Mouse (Mus musculus): Measurements from ENCODE around the gene Anxa1. TPM values are rescaled to one million over a fixed set of nuclear protein-coding genes. Genes with fewer than 3 reads are reported as not detected.

The Anxa1 gene
- polyA plus RNA-seq, 1 experiment, result 594 TPM

DNA sequence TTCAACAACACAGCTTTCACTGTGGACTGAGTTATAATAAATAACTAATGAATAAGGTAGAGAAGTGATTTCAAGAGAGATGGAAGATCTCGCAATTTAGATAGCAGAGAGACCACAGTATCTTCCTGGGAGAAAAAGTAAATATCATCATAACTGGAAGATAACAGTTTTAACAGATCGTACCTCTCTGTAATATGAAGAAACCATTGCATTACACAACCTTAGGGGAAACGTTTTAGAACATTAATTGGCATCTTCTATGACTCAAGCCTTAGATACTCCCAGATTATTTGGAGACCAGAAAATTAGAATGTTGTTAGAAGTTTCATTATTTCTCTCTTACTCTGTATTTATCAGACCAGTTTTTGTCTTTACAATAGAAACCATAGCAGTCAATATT, 13.0 kb upstream of the Anxa1 start:
- H3K4me3 ChIP-seq (ENCODE audit: insufficient read depth, low read length), result no peak overlapping the region
- H3K4me1 ChIP-seq (ENCODE audit: control insufficient read depth, insufficient read depth, low read length), result peaks cover 5% of the 10 kb centered on the region
- TF ChIP-seq POLR2A (IDR thresholded peaks at IDR 0.05; ENCODE audit: borderline replicate concordance, low read depth, low read length), result no peak
- TF ChIP-seq CTCF (IDR thresholded peaks at IDR 0.05; ENCODE audit: low read depth, low read length), result no peak
- H3K27ac ChIP-seq (ENCODE audit: insufficient read depth, low read depth, low read length), result no peak overlapping the region

- peaks cover 5% of the 10 kb centered on the region for H3K4me1 ChIP-seq (ENCODE audit: control insufficient read depth, insufficient read depth, low read length)
- no peak overlapping the region for H3K27ac ChIP-seq (ENCODE audit: insufficient read depth, low read depth, low read length)
Observed at GRCm38 (mm10) chr19:20403219-20403618, 12.5 kb upstream of the Anxa1 start.

GRCm38 (mm10) chr19:20402516-20403200, 11.9 kb upstream of the Anxa1 start:
- no peak overlapping the region for H3K27ac ChIP-seq (ENCODE audit: insufficient read depth, low read depth, low read length)
- peaks cover 6% of the 10 kb centered on the region for H3K4me1 ChIP-seq (ENCODE audit: control insufficient read depth, insufficient read depth, low read length)
- H3K4me3 ChIP-seq (ENCODE audit: insufficient read depth, low read length), result no peak overlapping the region
- no peak for TF ChIP-seq POLR2A (IDR thresholded peaks at IDR 0.05; ENCODE audit: borderline replicate concordance, low read depth, low read length)
- no peak for TF ChIP-seq CTCF (IDR thresholded peaks at IDR 0.05; ENCODE audit: low read depth, low read length)

More at GRCm38 (mm10) chr19:20403219-20403618, 12.5 kb upstream of the Anxa1 start:
- H3K4me3 ChIP-seq (ENCODE audit: insufficient read depth, low read length), result no peak overlapping the region
- TF ChIP-seq CTCF (IDR thresholded peaks at IDR 0.05; ENCODE audit: low read depth, low read length) (no peak), POLR2A (IDR thresholded peaks at IDR 0.05; ENCODE audit: borderline replicate concordance, low read depth, low read length) (no peak)

GRCm38 (mm10) chr19:20401961-20402360, 11.2 kb upstream of the Anxa1 start:
- Histone ChIP-seq H3K4me1 (ENCODE audit: control insufficient read depth, insufficient read depth, low read length) (peaks cover 7% of the 10 kb centered on the region), H3K4me3 (ENCODE audit: insufficient read depth, low read length) (no peak overlapping the region), H3K27ac (ENCODE audit: insufficient read depth, low read depth, low read length) (no peak overlapping the region)
- TF ChIP-seq POLR2A (IDR thresholded peaks at IDR 0.05; ENCODE audit: borderline replicate concordance, low read depth, low read length) (no peak), CTCF (IDR thresholded peaks at IDR 0.05; ENCODE audit: low read depth, low read length) (no peak)

DNA sequence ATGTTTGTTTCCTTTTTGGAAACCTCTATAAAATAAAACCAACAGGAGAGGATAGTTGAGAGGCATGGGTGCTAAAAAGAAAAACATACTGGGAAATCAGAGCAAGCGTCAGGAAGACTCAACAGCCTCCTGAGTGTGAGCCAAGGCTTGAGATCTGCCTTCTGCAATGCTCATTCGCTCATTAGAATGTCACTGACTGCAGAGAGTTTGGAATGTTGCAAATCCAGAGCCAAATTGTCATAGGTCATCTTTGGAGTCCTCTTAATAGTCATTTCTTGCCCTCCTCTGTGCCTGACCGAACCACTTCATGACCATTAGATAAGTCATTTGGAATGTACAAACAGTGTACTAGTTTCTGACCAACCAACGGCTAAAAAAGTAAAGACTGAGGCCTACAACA, 8.4 kb upstream of the Anxa1 start:
- H3K4me1 ChIP-seq (ENCODE audit: control insufficient read depth, insufficient read depth, low read length), result peaks cover 7% of the 10 kb centered on the region
- no peak overlapping the region for H3K4me3 ChIP-seq (ENCODE audit: insufficient read depth, low read length)
- no peak overlapping the region for H3K27ac ChIP-seq (ENCODE audit: insufficient read depth, low read depth, low read length)
- TF ChIP-seq CTCF (IDR thresholded peaks at IDR 0.05; ENCODE audit: low read depth, low read length) (no peak), POLR2A (IDR thresholded peaks at IDR 0.05; ENCODE audit: borderline replicate concordance, low read depth, low read length) (no peak)

DNA sequence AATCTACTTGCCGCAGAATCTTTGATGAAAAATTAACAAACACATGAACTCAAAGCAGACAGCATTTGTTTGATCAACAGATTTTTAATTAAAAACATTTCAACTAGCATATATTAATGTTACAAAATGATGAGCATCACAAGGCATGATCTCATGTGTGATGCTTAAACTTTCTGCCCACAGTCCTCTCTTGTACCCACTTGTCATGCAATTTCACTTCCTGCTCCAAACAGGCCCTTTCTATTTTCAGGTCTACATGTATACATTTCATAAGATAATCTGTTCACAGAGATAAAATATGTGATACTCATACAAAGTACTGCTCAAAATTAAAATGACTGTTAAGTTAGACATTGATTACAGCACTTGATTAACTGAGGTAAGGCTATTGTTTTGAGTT, 6.3 kb upstream of the Anxa1 start:
- H3K4me1 ChIP-seq (ENCODE audit: control insufficient read depth, insufficient read depth, low read length), result peaks cover 11% of the 10 kb centered on the region
- no peak overlapping the region for H3K27ac ChIP-seq (ENCODE audit: insufficient read depth, low read depth, low read length)
- TF ChIP-seq CTCF (IDR thresholded peaks at IDR 0.05; ENCODE audit: low read depth, low read length), result no peak
- TF ChIP-seq POLR2A (IDR thresholded peaks at IDR 0.05; ENCODE audit: borderline replicate concordance, low read depth, low read length), result no peak
- H3K4me3 ChIP-seq (ENCODE audit: insufficient read depth, low read length), result no peak overlapping the region

DNA sequence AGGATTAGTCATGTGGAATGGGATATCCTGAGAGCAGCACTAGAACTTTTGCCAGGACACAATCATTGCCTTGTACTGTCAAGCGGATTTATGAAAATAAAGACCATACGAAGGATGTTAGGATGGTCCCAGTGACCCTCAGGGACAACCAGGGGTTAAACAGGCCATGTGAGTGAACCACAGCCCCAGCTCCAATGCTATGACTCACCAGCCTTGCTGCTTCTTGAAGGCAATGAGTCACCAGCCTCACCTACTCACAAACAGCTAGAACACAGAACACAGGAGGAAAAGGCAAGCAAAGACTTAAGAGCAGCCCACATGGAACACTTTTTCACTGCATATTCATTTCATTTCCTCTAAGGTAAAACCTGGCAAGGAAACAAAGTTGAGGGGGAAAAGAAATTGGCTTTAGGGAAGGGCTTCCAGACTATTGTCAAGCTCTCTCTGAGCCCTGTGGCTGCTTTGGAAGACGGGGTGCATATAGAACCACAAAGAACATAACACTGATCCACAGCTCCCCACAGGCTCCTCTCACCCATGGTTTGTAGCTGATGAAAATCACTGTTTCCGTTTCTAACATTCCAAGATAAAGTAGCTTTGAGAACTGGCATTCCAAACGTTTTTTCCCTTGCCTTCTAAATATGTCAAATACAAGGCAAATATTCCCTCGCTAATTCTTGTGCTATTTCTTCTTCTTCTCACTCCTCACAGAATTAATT, 3.0 kb upstream of the Anxa1 start:
- TF ChIP-seq CTCF (IDR thresholded peaks at IDR 0.05; ENCODE audit: low read depth, low read length) (no peak), POLR2A (IDR thresholded peaks at IDR 0.05; ENCODE audit: borderline replicate concordance, low read depth, low read length) (no peak)
- Histone ChIP-seq H3K27ac (ENCODE audit: insufficient read depth, low read depth, low read length) (peak overlapping the region; percentile 35), H3K4me1 (ENCODE audit: control insufficient read depth, insufficient read depth, low read length) (peaks cover 17% of the 10 kb centered on the region), H3K4me3 (ENCODE audit: insufficient read depth, low read length) (no peak overlapping the region)

DNA sequence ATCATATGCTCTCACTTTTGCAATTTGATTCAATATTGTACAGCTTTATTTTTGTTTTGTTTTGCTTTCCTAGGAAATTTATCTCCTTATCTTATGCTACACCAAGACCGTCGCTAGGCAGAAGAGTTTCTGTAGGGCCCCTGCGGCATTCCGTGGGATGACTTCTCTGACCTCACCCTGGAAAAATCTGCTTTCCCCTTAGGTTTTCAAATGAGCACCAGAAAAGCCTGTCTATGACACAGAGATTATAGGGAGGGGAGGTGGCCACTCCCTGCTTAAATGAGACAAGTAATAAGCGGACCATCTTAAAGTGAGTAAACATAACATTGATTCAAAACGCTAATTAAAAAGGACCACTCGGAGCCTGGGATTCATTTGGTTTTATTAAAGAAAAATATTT, 1.0 kb downstream of the Anxa1 start:
- Histone ChIP-seq H3K4me3 (ENCODE audit: insufficient read depth, low read length) (peak overlapping the region; percentile 72), H3K27ac (ENCODE audit: insufficient read depth, low read depth, low read length) (peak overlapping the region; percentile 70), H3K4me1 (ENCODE audit: control insufficient read depth, insufficient read depth, low read length) (peaks cover 20% of the 10 kb centered on the region)
- no peak for TF ChIP-seq CTCF (IDR thresholded peaks at IDR 0.05; ENCODE audit: low read depth, low read length)
- TF ChIP-seq POLR2A (IDR thresholded peaks at IDR 0.05; ENCODE audit: borderline replicate concordance, low read depth, low read length), result no peak

GRCm38 (mm10) chr19:20389245-20389644, 1.5 kb downstream of the Anxa1 start:
- peak overlapping the region; percentile 70 for H3K27ac ChIP-seq (ENCODE audit: insufficient read depth, low read depth, low read length)
- peak overlapping the region; percentile 72 for H3K4me3 ChIP-seq (ENCODE audit: insufficient read depth, low read length)
- TF ChIP-seq POLR2A (IDR thresholded peaks at IDR 0.05; ENCODE audit: borderline replicate concordance, low read depth, low read length), result no peak
- TF ChIP-seq CTCF (IDR thresholded peaks at IDR 0.05; ENCODE audit: low read depth, low read length), result no peak
- peaks cover 20% of the 10 kb centered on the region for H3K4me1 ChIP-seq (ENCODE audit: control insufficient read depth, insufficient read depth, low read length)

DNA sequence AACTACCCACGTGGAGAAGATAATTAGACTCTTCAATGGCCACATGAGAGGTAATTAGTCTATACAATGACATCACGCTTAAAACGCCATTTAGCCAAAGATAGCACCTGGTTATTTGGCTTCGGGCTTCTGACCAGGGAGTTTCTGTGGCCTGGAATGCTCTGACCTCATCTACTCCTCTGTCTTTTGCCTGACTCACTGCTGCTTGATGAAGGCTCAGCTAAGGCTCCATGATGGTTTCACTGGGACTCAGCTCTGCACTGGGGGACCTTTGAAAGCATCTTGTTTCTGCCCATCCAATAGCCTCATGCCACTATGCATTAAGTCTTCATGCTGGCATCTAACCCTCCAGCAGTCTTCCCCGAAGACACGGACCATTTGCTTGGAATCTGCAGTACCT, 2.5 kb downstream of the Anxa1 start:
- no peak overlapping the region for H3K27ac ChIP-seq (ENCODE audit: insufficient read depth, low read depth, low read length)
- no peak for TF ChIP-seq CTCF (IDR thresholded peaks at IDR 0.05; ENCODE audit: low read depth, low read length)
- no peak for TF ChIP-seq POLR2A (IDR thresholded peaks at IDR 0.05; ENCODE audit: borderline replicate concordance, low read depth, low read length)
- peaks cover 14% of the 10 kb centered on the region; the same call in 1 of the 2 replicates for H3K4me1 ChIP-seq (ENCODE audit: control insufficient read depth, insufficient read depth, low read length)
- no peak overlapping the region for H3K4me3 ChIP-seq (ENCODE audit: insufficient read depth, low read length)
